Mouse (Mus musculus) layer of hippocampus, postnatal 14 days (tissue): ENCODE data around the gene Klhl42. TPM values are rescaled to one million over a fixed set of nuclear protein-coding genes. Genes with fewer than 3 reads are reported as not detected.

Experiments used
- DNase-seq, 2 experiments: peaks; one replicate each; pipeline ENCODE4 v3.0.0; 2021 to 2022; ENCODE audit warnings: low spot score in 2 of 2, mixed read lengths in 1 of 2
- long read RNA-seq, 2 experiments: library from polyadenylated mRNA; stranded (forward); transcript quantifications; one replicate each; pipeline ENCODE4 v2.0.0; 2021
- total RNA-seq, 2 experiments: library from RNA; stranded (reverse); gene quantifications; 2 replicates each; pipeline ENCODE4 v1.2.3; 2021

Klhl42 gene
- total RNA-seq, result 10 to 100 TPM; 21.9 to 23.8 TPM
- long read RNA-seq, experiment 1, full-length matches to known transcripts, result 7 of 12 reads
- long read RNA-seq, experiment 1, partial matches to known transcripts, result 0 of 12 reads
- long read RNA-seq, experiment 1, other reads (novel, unspliced or antisense), result 5 of 12 reads
- long read RNA-seq, experiment 2, full-length matches to known transcripts, result 14 of 20 reads
- long read RNA-seq, experiment 2, partial matches to known transcripts, result 1 of 20 reads
- long read RNA-seq, experiment 2, other reads (novel, unspliced or antisense), result 5 of 20 reads

- DNase-seq, result peak; percentile 65 to 70
Observed at GRCm38 (mm10) chr6:147091136-147092120, at the start of gene Klhl42. Gene Klhl42, plus strand, starts transcription at chr6:147091379.

- DNase-seq, result peak; percentile 81 to 90
Observed at GRCm38 (mm10) chr6:147042291-147043290, 48.6 kb upstream of the Klhl42 start, which contains the start of gene Mrps35. Gene Mrps35, plus strand, starts transcription at chr6:147042764.

- DNase-seq, result no peak
Observed at GRCm38 (mm10) chr6:147043633-147044032, 47.5 kb upstream of the Klhl42 start.

- DNase-seq, result no peak
Observed at GRCm38 (mm10) chr6:147049239-147049805, 41.9 kb upstream of the Klhl42 start.

GRCm38 (mm10) chr6:147051666-147052065 is 39.5 kb upstream of the Klhl42 start:
- DNase-seq, result no peak

GRCm38 (mm10) chr6:147052440-147052839 is 38.7 kb upstream of the Klhl42 start:
- no peak for DNase-seq

- no peak for DNase-seq
Observed at GRCm38 (mm10) chr6:147053785-147054646, 37.2 kb upstream of the Klhl42 start.

GRCm38 (mm10) chr6:147055374-147055977 is 35.7 kb upstream of the Klhl42 start:
- no peak for DNase-seq

- DNase-seq, result no peak
Observed at GRCm38 (mm10) chr6:147059326-147059725, 31.9 kb upstream of the Klhl42 start.

GRCm38 (mm10) chr6:147061630-147062029 is 29.5 kb upstream of the Klhl42 start:
- DNase-seq, result no peak

- DNase-seq, result no peak
Observed at GRCm38 (mm10) chr6:147062034-147062433, 29.1 kb upstream of the Klhl42 start.

GRCm38 (mm10) chr6:147062694-147063093 is 28.5 kb upstream of the Klhl42 start:
- no peak for DNase-seq

GRCm38 (mm10) chr6:147064226-147064943 is 26.8 kb upstream of the Klhl42 start:
- DNase-seq, result no peak

- no peak for DNase-seq
Observed at GRCm38 (mm10) chr6:147064944-147065261, 26.3 kb upstream of the Klhl42 start.

GRCm38 (mm10) chr6:147075808-147076387 is 15.3 kb upstream of the Klhl42 start:
- no peak for DNase-seq

GRCm38 (mm10) chr6:147076878-147077277 is 14.3 kb upstream of the Klhl42 start:
- no peak for DNase-seq

GRCm38 (mm10) chr6:147079919-147080318 is 11.3 kb upstream of the Klhl42 start:
- DNase-seq, result no peak

GRCm38 (mm10) chr6:147085398-147086040 is 5.7 kb upstream of the Klhl42 start:
- no peak for DNase-seq
